Mouse (Mus musculus): ENCODE measurements around the gene Map7d1. TPM values are rescaled to one million over a fixed set of nuclear protein-coding genes. Genes with fewer than 3 reads are reported as not detected.

Gene Map7d1
- polyA plus RNA-seq, 1 experiment from 2014 or later = 46.8 TPM

GRCm38 (mm10) chr4:126262119-126262807, 6.1 kb upstream of the Map7d1 start, which contains the start of gene Trappc3:
Gene Trappc3 (plus strand): TSS chr4:126262325.
- Histone ChIP-seq H3K9me3 (ENCODE audit: control insufficient read depth, low read length) (no peaks in the 10 kb centered on the region), H3K4me2 (ENCODE audit: low read length) (peak within 1 kb of the TSS; percentile 89), H3K4me1 (ENCODE audit: control insufficient read depth in 2 of 2, insufficient read depth in 2 of 2, low read length in 2 of 2) (peaks cover 34 to 54% of the 10 kb centered on the region in 2 experiments), H3K27me3 (ENCODE audit: control insufficient read depth, insufficient read depth, low read length) (no peaks in the 10 kb centered on the region), H3K4me3 (ENCODE audit: control insufficient read depth in 1 of 2, insufficient read depth in 1 of 2, low read depth in 1 of 2, low read length in 2 of 2) (peak within 1 kb of the TSS; percentile 57 to 93), H3K27ac (replicated peaks in 1 of 2; ENCODE audit: control insufficient read depth in 1 of 2, insufficient read depth in 1 of 2, low read depth in 2 of 2, low read length in 2 of 2) (peak within 1 kb of the TSS; percentile 85 to 93), H3K9ac (ENCODE audit: low read length) (peak within 1 kb of the TSS; percentile 81), H3K36me3 (ENCODE audit: control insufficient read depth, insufficient read depth, low read length) (no peaks in the 10 kb centered on the region)
- WGBS = under 1% methylated on average over 46 of the region's 46 CpGs
- ATAC-seq (ENCODE audit: insufficient number of reproducible peaks, insufficient read depth, low FRiP score, low read depth) = peak; percentile 86

- 50% methylated on average over 7 of the region's 7 CpGs for WGBS
- ATAC-seq (ENCODE audit: insufficient number of reproducible peaks, insufficient read depth, low FRiP score, low read depth) = no peak
- Histone ChIP-seq H3K27me3 (ENCODE audit: control insufficient read depth, insufficient read depth, low read length) (no peaks in the 10 kb centered on the region), H3K9me3 (ENCODE audit: control insufficient read depth, low read length) (no peaks in the 10 kb centered on the region), H3K4me3 (ENCODE audit: control insufficient read depth in 1 of 2, insufficient read depth in 1 of 2, low read depth in 1 of 2, low read length in 2 of 2) (no peak overlapping the region), H3K36me3 (ENCODE audit: control insufficient read depth, insufficient read depth, low read length) (no peaks in the 10 kb centered on the region), H3K9ac (ENCODE audit: low read length) (peak overlapping the region; percentile 39; the same call in 1 of the 2 replicates), H3K4me2 (ENCODE audit: low read length) (no peak overlapping the region; the same call in 1 of the 2 replicates), H3K27ac (replicated peaks in 1 of 2; ENCODE audit: control insufficient read depth in 1 of 2, insufficient read depth in 1 of 2, low read depth in 2 of 2, low read length in 2 of 2) (peak overlapping the region; percentile 11 to 85; a peak in 3 of 4 replicates), H3K4me1 (ENCODE audit: control insufficient read depth in 2 of 2, insufficient read depth in 2 of 2, low read length in 2 of 2) (peaks cover 36 to 57% of the 10 kb centered on the region in 2 experiments)
These were observed 5.5 kb upstream of the Map7d1 start for GRCm38 (mm10) chr4:126261675-126262074.

GRCm38 (mm10) chr4:126261266-126261665, 5.1 kb upstream of the Map7d1 start:
- Histone ChIP-seq H3K4me1 (ENCODE audit: control insufficient read depth in 2 of 2, insufficient read depth in 2 of 2, low read length in 2 of 2) (peaks cover 36 to 57% of the 10 kb centered on the region in 2 experiments), H3K27me3 (ENCODE audit: control insufficient read depth, insufficient read depth, low read length) (no peaks in the 10 kb centered on the region), H3K27ac (replicated peaks in 1 of 2; ENCODE audit: control insufficient read depth in 1 of 2, insufficient read depth in 1 of 2, low read depth in 2 of 2, low read length in 2 of 2) (peak overlapping the region; percentile 85 to 93), H3K4me3 (ENCODE audit: control insufficient read depth in 1 of 2, insufficient read depth in 1 of 2, low read depth in 1 of 2, low read length in 2 of 2) (no peak overlapping the region), H3K36me3 (ENCODE audit: control insufficient read depth, insufficient read depth, low read length) (no peaks in the 10 kb centered on the region), H3K4me2 (ENCODE audit: low read length) (peak overlapping the region; percentile 56), H3K9ac (ENCODE audit: low read length) (peak overlapping the region; percentile 39; the same call in 1 of the 2 replicates), H3K9me3 (ENCODE audit: control insufficient read depth, low read length) (no peaks in the 10 kb centered on the region)
- 46% methylated on average over 6 of the region's 6 CpGs for WGBS
- no peak for ATAC-seq (ENCODE audit: insufficient number of reproducible peaks, insufficient read depth, low FRiP score, low read depth)

- WGBS = 4% methylated on average over 10 of the region's 10 CpGs
- H3K4me2 ChIP-seq (ENCODE audit: low read length) = peak overlapping the region; percentile 56
- H3K9me3 ChIP-seq (ENCODE audit: control insufficient read depth, low read length) = no peaks in the 10 kb centered on the region
- peaks cover 36 to 57% of the 10 kb centered on the region in 2 experiments for H3K4me1 ChIP-seq (ENCODE audit: control insufficient read depth in 2 of 2, insufficient read depth in 2 of 2, low read length in 2 of 2)
- H3K36me3 ChIP-seq (ENCODE audit: control insufficient read depth, insufficient read depth, low read length) = no peaks in the 10 kb centered on the region
- H3K9ac ChIP-seq (ENCODE audit: low read length) = peak overlapping the region; percentile 51
- ATAC-seq (ENCODE audit: insufficient number of reproducible peaks, insufficient read depth, low FRiP score, low read depth) = peak; percentile 28; the same call in 1 of the 2 replicates
- peak overlapping the region in 1 of 2 experiments; percentile 6; a peak in 1 of 4 replicates for H3K4me3 ChIP-seq (ENCODE audit: control insufficient read depth in 1 of 2, insufficient read depth in 1 of 2, low read depth in 1 of 2, low read length in 2 of 2)
- H3K27ac ChIP-seq (replicated peaks in 1 of 2; ENCODE audit: control insufficient read depth in 1 of 2, insufficient read depth in 1 of 2, low read depth in 2 of 2, low read length in 2 of 2) = peak overlapping the region; percentile 85 to 93
- no peaks in the 10 kb centered on the region for H3K27me3 ChIP-seq (ENCODE audit: control insufficient read depth, insufficient read depth, low read length)
These were observed 4.5 kb upstream of the Map7d1 start for GRCm38 (mm10) chr4:126260520-126261201.

- no peak for ATAC-seq (ENCODE audit: insufficient number of reproducible peaks, insufficient read depth, low FRiP score, low read depth)
- peaks cover 37 to 59% of the 10 kb centered on the region in 2 experiments for H3K4me1 ChIP-seq (ENCODE audit: control insufficient read depth in 2 of 2, insufficient read depth in 2 of 2, low read length in 2 of 2)
These were observed 3.5 kb upstream of the Map7d1 start for GRCm38 (mm10) chr4:126259523-126260160.

GRCm38 (mm10) chr4:126259063-126259462, 2.9 kb upstream of the Map7d1 start:
- Histone ChIP-seq H3K4me1 (ENCODE audit: control insufficient read depth in 2 of 2, insufficient read depth in 2 of 2, low read length in 2 of 2) (peaks cover 42 to 65% of the 10 kb centered on the region in 2 experiments), H3K9me3 (ENCODE audit: control insufficient read depth, low read length) (no peaks in the 10 kb centered on the region), H3K27ac (replicated peaks in 1 of 2; ENCODE audit: control insufficient read depth in 1 of 2, insufficient read depth in 1 of 2, low read depth in 2 of 2, low read length in 2 of 2) (peak overlapping the region; percentile 85 to 93), H3K4me3 (ENCODE audit: control insufficient read depth in 1 of 2, insufficient read depth in 1 of 2, low read depth in 1 of 2, low read length in 2 of 2) (no peak overlapping the region), H3K27me3 (ENCODE audit: control insufficient read depth, insufficient read depth, low read length) (no peaks in the 10 kb centered on the region), H3K9ac (ENCODE audit: low read length) (peak overlapping the region; percentile 51), H3K36me3 (ENCODE audit: control insufficient read depth, insufficient read depth, low read length) (no peaks in the 10 kb centered on the region), H3K4me2 (ENCODE audit: low read length) (peak overlapping the region; percentile 56)
- WGBS = 25% methylated on average over 3 of the region's 3 CpGs
- ATAC-seq (ENCODE audit: insufficient number of reproducible peaks, insufficient read depth, low FRiP score, low read depth) = no peak

More at GRCm38 (mm10) chr4:126259523-126260160, 3.5 kb upstream of the Map7d1 start:
- Histone ChIP-seq H3K4me2 (ENCODE audit: low read length) (peak overlapping the region; percentile 56), H3K9ac (ENCODE audit: low read length) (peak overlapping the region; percentile 51), H3K4me3 (ENCODE audit: control insufficient read depth in 1 of 2, insufficient read depth in 1 of 2, low read depth in 1 of 2, low read length in 2 of 2) (peak overlapping the region; percentile 7 to 14), H3K27me3 (ENCODE audit: control insufficient read depth, insufficient read depth, low read length) (no peaks in the 10 kb centered on the region), H3K27ac (replicated peaks in 1 of 2; ENCODE audit: control insufficient read depth in 1 of 2, insufficient read depth in 1 of 2, low read depth in 2 of 2, low read length in 2 of 2) (peak overlapping the region; percentile 85 to 93), H3K9me3 (ENCODE audit: control insufficient read depth, low read length) (no peaks in the 10 kb centered on the region), H3K36me3 (ENCODE audit: control insufficient read depth, insufficient read depth, low read length) (no peaks in the 10 kb centered on the region)
- 5% methylated on average over 15 of the region's 15 CpGs for WGBS

Measured in heart, embryonic 14.5 days (tissue).